Mouse (Mus musculus): ENCODE results near the gene Flna. TPM values are rescaled to one million over a fixed set of nuclear protein-coding genes. Genes with fewer than 3 reads are reported as not detected.
A peak's percentile ranks its signal among the peaks of the same experiment; 100 is the strongest.

The Flna gene
- polyA plus RNA-seq, 1 experiment from 2014 or later = 333 TPM

- Histone ChIP-seq H3K36me3 (peaks cover 14% of the 10 kb centered on the region), H3K9me3 (replicated peaks) (no peaks in the 10 kb centered on the region), H3K27ac (peak within 1 kb of the TSS; percentile 94), H3K4me1 (0 out of 2 replicates have a peak, but pooled peaks cover 3% of the 10 kb centered on the region), H3K27me3 (ENCODE audit: low read depth, poor library complexity, severe bottlenecking) (peaks cover 8% of the 10 kb centered on the region; the same call in 1 of the 2 replicates), H3K4me3 (peak within 1 kb of the TSS; percentile 59)
- 11% methylated on average over 42 of the region's 42 CpGs for WGBS
- peak; percentile 85 for DNase-seq (ENCODE audit: low spot score)
Observed at GRCm38 (mm10) chrX:74270062-74270901, 20.7 kb upstream of the Flna start, which contains the start of gene Rpl10. Gene Rpl10 (plus strand): TSS chrX:74270812.

GRCm38 (mm10) chrX:74269736-74270061 lies 20.1 kb upstream of the Flna start:
- Histone ChIP-seq H3K4me1 (0 out of 2 replicates have a peak, but pooled peaks cover 3% of the 10 kb centered on the region), H3K27me3 (ENCODE audit: low read depth, poor library complexity, severe bottlenecking) (peaks cover 11% of the 10 kb centered on the region; the same call in 1 of the 2 replicates), H3K36me3 (peaks cover 14% of the 10 kb centered on the region), H3K27ac (peak overlapping the region; percentile 94), H3K9me3 (replicated peaks) (no peaks in the 10 kb centered on the region), H3K4me3 (peak overlapping the region; percentile 59)
- peak; percentile 35 for DNase-seq (ENCODE audit: low spot score)
- WGBS = 17% methylated on average over 3 of the region's 3 CpGs

- Histone ChIP-seq H3K9me3 (replicated peaks) (no peaks in the 10 kb centered on the region), H3K4me3 (no peak overlapping the region), H3K27ac (no peak overlapping the region), H3K27me3 (ENCODE audit: low read depth, poor library complexity, severe bottlenecking) (peaks cover 5% of the 10 kb centered on the region; the same call in 1 of the 2 replicates), H3K36me3 (peaks cover 37% of the 10 kb centered on the region), H3K4me1 (peaks cover 4% of the 10 kb centered on the region)
- 100% methylated on average over 3 of the region's 3 CpGs for WGBS
- DNase-seq (ENCODE audit: low spot score) = no peak
Observed at GRCm38 (mm10) chrX:74257746-74258145, 8.1 kb upstream of the Flna start.

GRCm38 (mm10) chrX:74254888-74255565 lies 5.4 kb upstream of the Flna start:
- Histone ChIP-seq H3K4me1 (peaks cover 4% of the 10 kb centered on the region), H3K4me3 (peak overlapping the region; percentile 66), H3K36me3 (peaks cover 34% of the 10 kb centered on the region), H3K9me3 (replicated peaks) (no peaks in the 10 kb centered on the region), H3K27me3 (ENCODE audit: low read depth, poor library complexity, severe bottlenecking) (peaks cover 13% of the 10 kb centered on the region; the same call in 1 of the 2 replicates), H3K27ac (peak overlapping the region; percentile 91)
- WGBS = 14% methylated on average over 29 of the region's 31 CpGs
- DNase-seq (ENCODE audit: low spot score) = no peak

GRCm38 (mm10) chrX:74254153-74254887 lies 4.7 kb upstream of the Flna start, which contains the start of gene Emd:
Gene Emd (plus strand): TSS chrX:74254687.
- Histone ChIP-seq H3K36me3 (peaks cover 28% of the 10 kb centered on the region), H3K27ac (peak within 1 kb of the TSS; percentile 91), H3K4me1 (peaks cover 7% of the 10 kb centered on the region), H3K27me3 (ENCODE audit: low read depth, poor library complexity, severe bottlenecking) (peaks cover 19% of the 10 kb centered on the region), H3K4me3 (peak within 1 kb of the TSS; percentile 66), H3K9me3 (replicated peaks) (no peaks in the 10 kb centered on the region)
- DNase-seq (ENCODE audit: low spot score) = peak; percentile 87
- WGBS = 13% methylated on average over 39 of the region's 39 CpGs

GRCm38 (mm10) chrX:74248651-74249050 lies 969 bp downstream of the Flna start:
- DNase-seq (ENCODE audit: low spot score) = peak; percentile 75
- 4% methylated on average over 3 of the region's 3 CpGs for WGBS
- peaks cover 4% of the 10 kb centered on the region for H3K36me3 ChIP-seq
- peaks cover 24% of the 10 kb centered on the region for H3K27me3 ChIP-seq (ENCODE audit: low read depth, poor library complexity, severe bottlenecking)
- peaks cover 12% of the 10 kb centered on the region for H3K4me1 ChIP-seq
- H3K27ac ChIP-seq = peak overlapping the region; percentile 89; the same call in 1 of the 2 replicates
- no peaks in the 10 kb centered on the region for H3K9me3 ChIP-seq (replicated peaks)
- H3K4me3 ChIP-seq = peak overlapping the region; percentile 58; the same call in 1 of the 2 replicates

- Histone ChIP-seq H3K4me3 (peak overlapping the region; percentile 65), H3K36me3 (peaks cover 23% of the 10 kb centered on the region), H3K27me3 (ENCODE audit: low read depth, poor library complexity, severe bottlenecking) (peaks cover 24% of the 10 kb centered on the region), H3K27ac (peak overlapping the region; percentile 92), H3K9me3 (replicated peaks) (no peaks in the 10 kb centered on the region), H3K4me1 (peaks cover 14% of the 10 kb centered on the region)
- WGBS = 10% methylated on average over 15 of the region's 15 CpGs
- DNase-seq (ENCODE audit: low spot score) = no peak
Observed at GRCm38 (mm10) chrX:74246693-74247092, 2.9 kb downstream of the Flna start.

- 11% methylated on average over 38 of the region's 38 CpGs for WGBS
- DNase-seq (ENCODE audit: low spot score) = peak; percentile 84
Observed at GRCm38 (mm10) chrX:74246213-74246681, 3.4 kb downstream of the Flna start.

GRCm38 (mm10) chrX:74245687-74246086 lies 3.9 kb downstream of the Flna start:
- WGBS = 11% methylated on average over 21 of the region's 21 CpGs

More at GRCm38 (mm10) chrX:74246213-74246681, 3.4 kb downstream of the Flna start:
- Histone ChIP-seq H3K27me3 (ENCODE audit: low read depth, poor library complexity, severe bottlenecking) (peaks cover 24% of the 10 kb centered on the region), H3K4me1 (peaks cover 14% of the 10 kb centered on the region), H3K27ac (peak overlapping the region; percentile 92), H3K9me3 (replicated peaks) (no peaks in the 10 kb centered on the region), H3K36me3 (peaks cover 28% of the 10 kb centered on the region), H3K4me3 (peak overlapping the region; percentile 65)

GRCm38 (mm10) chrX:74245107-74245506 lies 4.5 kb downstream of the Flna start:
- Histone ChIP-seq H3K9me3 (replicated peaks) (no peaks in the 10 kb centered on the region), H3K4me3 (peak overlapping the region; percentile 65), H3K4me1 (peaks cover 14% of the 10 kb centered on the region), H3K27ac (peak overlapping the region; percentile 92), H3K27me3 (ENCODE audit: low read depth, poor library complexity, severe bottlenecking) (peaks cover 16% of the 10 kb centered on the region), H3K36me3 (peaks cover 39% of the 10 kb centered on the region)
- DNase-seq (ENCODE audit: low spot score) = no peak
- 26% methylated on average over 1 of the region's 1 CpGs for WGBS

More at GRCm38 (mm10) chrX:74245687-74246086, 3.9 kb downstream of the Flna start:
- Histone ChIP-seq H3K36me3 (peaks cover 33% of the 10 kb centered on the region), H3K9me3 (replicated peaks) (no peaks in the 10 kb centered on the region), H3K27me3 (ENCODE audit: low read depth, poor library complexity, severe bottlenecking) (peaks cover 19% of the 10 kb centered on the region), H3K27ac (peak overlapping the region; percentile 92), H3K4me3 (peak overlapping the region; percentile 65), H3K4me1 (peaks cover 14% of the 10 kb centered on the region)
- peak; percentile 77 for DNase-seq (ENCODE audit: low spot score)

- no peaks in the 10 kb centered on the region for H3K9me3 ChIP-seq (replicated peaks)
- 5% methylated on average over 3 of the region's 3 CpGs for WGBS
- peak overlapping the region; percentile 92 for H3K27ac ChIP-seq
- H3K27me3 ChIP-seq (ENCODE audit: low read depth, poor library complexity, severe bottlenecking) = peaks cover 14% of the 10 kb centered on the region; the same call in 1 of the 2 replicates
- peaks cover 44% of the 10 kb centered on the region for H3K36me3 ChIP-seq
- peaks cover 14% of the 10 kb centered on the region for H3K4me1 ChIP-seq
- peak; percentile 63 for DNase-seq (ENCODE audit: low spot score)
- peak overlapping the region; percentile 65 for H3K4me3 ChIP-seq
Observed at GRCm38 (mm10) chrX:74244614-74245083, 5.0 kb downstream of the Flna start.

GRCm38 (mm10) chrX:74243807-74244206 lies 5.8 kb downstream of the Flna start:
- H3K9me3 ChIP-seq (replicated peaks) = no peaks in the 10 kb centered on the region
- no peak for DNase-seq (ENCODE audit: low spot score)
- H3K4me3 ChIP-seq = peak overlapping the region; percentile 65
- H3K36me3 ChIP-seq = peaks cover 52% of the 10 kb centered on the region
- peaks cover 5% of the 10 kb centered on the region; the same call in 1 of the 2 replicates for H3K4me1 ChIP-seq
- 0 out of 2 replicates have a peak, but pooled peaks cover 11% of the 10 kb centered on the region for H3K27me3 ChIP-seq (ENCODE audit: low read depth, poor library complexity, severe bottlenecking)
- H3K27ac ChIP-seq = peak overlapping the region; percentile 92
- 84% methylated on average over 3 of the region's 3 CpGs for WGBS
